Mouse (Mus musculus): ENCODE measurements around the gene Apoe.

DNA sequence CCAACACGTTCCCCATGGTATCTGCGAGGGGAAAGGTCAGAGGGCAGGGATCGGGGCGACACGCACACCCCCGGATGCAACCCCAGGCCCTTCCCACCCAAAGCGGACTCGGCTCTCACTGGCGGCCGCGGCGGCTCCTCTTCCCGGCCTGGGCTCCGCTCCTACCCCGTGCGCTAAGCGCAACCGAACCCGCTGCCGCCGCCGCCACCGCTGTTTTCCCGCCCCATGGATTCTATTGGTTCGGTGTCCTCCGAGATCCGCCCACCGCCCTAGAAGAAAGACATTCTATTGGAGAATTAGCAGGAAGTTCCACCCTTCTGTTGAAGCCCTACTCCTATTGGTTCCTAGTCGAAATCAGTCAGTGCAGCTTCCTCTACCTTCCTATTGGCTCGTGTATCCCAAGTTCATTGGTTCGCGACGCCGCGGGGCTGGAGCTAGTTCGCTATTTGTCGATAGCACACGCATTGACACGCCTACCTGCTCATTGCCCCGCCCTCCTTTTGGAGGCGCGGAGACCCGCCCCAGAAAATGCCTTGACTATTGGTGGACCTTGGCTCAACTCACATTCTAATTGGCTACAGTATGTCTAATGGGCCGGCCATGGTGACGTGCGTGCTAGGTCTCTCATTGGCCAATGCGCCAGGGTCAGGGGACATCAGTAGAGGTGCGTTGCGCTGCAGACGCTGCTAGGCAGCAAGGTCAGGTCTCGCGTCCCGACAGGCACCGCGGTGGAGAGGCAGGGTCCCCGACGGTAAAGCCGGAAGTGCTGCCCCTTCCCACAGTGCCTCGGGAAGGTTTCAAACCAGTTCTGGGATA lies 16.5 kb upstream of the Apoe start, which contains the start of gene Tomm40:
- TF ChIP-seq CTCF (IDR thresholded peaks at IDR 0.05; ENCODE audit: control insufficient read depth, insufficient read depth, insufficient read length) = no peak
- no peak for TF ChIP-seq USF1 (IDR thresholded peaks at IDR 0.05; ENCODE audit: low read depth)
- TF ChIP-seq MYOG (IDR thresholded peaks at IDR 0.05; ENCODE audit: control insufficient read depth, extremely low read depth, insufficient read length) = no peak
- no peak for TF ChIP-seq FOSL1 (IDR thresholded peaks at IDR 0.05; ENCODE audit: insufficient read depth, low read length, poor library complexity, severe bottlenecking)
- no peak for TF ChIP-seq MAX (IDR thresholded peaks at IDR 0.05)
- TF ChIP-seq CEBPB (IDR thresholded peaks at IDR 0.05; ENCODE audit: low read depth) = no peak
- no peak for TF ChIP-seq MYOD1 (IDR thresholded peaks at IDR 0.05; ENCODE audit: control insufficient read depth, insufficient read length, low read depth)

All from C2C12 (cell line).